Mouse (Mus musculus) hindbrain, embryonic 15.5 days (tissue): ENCODE data around the gene Frs3. TPM values are rescaled to one million over a fixed set of nuclear protein-coding genes. Genes with fewer than 3 reads are reported as not detected.

ENCODE experiments used
- ATAC-seq: fragments of 200-750 bp; cut with Nextera tagmentation; 2 replicates; pipeline ENCODE4 v1.8.0; 2017; ENCODE audit warnings: low read depth, moderate number of reproducible peaks, moderate TSS enrichment; ENCODE audit not compliant: low FRiP score
- H3K27ac ChIP-seq: fragments of 300-500 bp; sonication (generic); replicated peaks from 2 replicates; pipeline ENCODE4 v1.5.1; 2015; ENCODE audit warnings: mild to moderate bottlenecking, inconsistent platforms
- H3K27me3 ChIP-seq: fragments of 300-500 bp; sonication (generic); 2 replicates; pipeline ENCODE4 v1.6.1; 2015; ENCODE audit warnings: control low read depth, inconsistent platforms
- H3K36me3 ChIP-seq: fragments of 300-500 bp; sonication (generic); 2 replicates; pipeline ENCODE4 v1.6.1; 2015; ENCODE audit warnings: control low read depth, inconsistent platforms
- H3K4me1 ChIP-seq: fragments of 300-500 bp; sonication (generic); replicated peaks from 2 replicates; pipeline ENCODE4 v1.6.1; 2015; ENCODE audit warnings: control low read depth, inconsistent platforms
- H3K4me2 ChIP-seq: fragments of 300-500 bp; sonication (generic); 2 replicates; pipeline ENCODE4 v1.6.1; 2015; ENCODE audit warnings: moderate library complexity, mild to moderate bottlenecking, inconsistent platforms
- H3K4me3 ChIP-seq: fragments of 300-500 bp; sonication (generic); 2 replicates; pipeline ENCODE4 v1.5.1; 2015; ENCODE audit warnings: mild to moderate bottlenecking, inconsistent platforms
- H3K9ac ChIP-seq: fragments of 300-500 bp; sonication (generic); 2 replicates; pipeline ENCODE4 v1.6.1; 2015; ENCODE audit warnings: inconsistent platforms
- H3K9me3 ChIP-seq: fragments of 300-500 bp; sonication (generic); 2 replicates; pipeline ENCODE4 v1.6.1; 2016; ENCODE audit warnings: control low read depth, inconsistent platforms
- WGBS: fragments of 180-500 bp; shearing (Covaris S2); methylation state at CpG from one replicate; pipeline ENCODE4 v1.1.7; 2015; 5-methylcytosine and 5-hydroxymethylcytosine counted together
- polyA plus RNA-seq: library from polyadenylated mRNA; unstranded; fragments of >200 nt; fragmentation: Nextera tagmentation; extraction: Ambion mirVana; gene quantifications from 2 replicates; pipeline ENCODE4 v1.2.1, GENCODE M21; 2015

Gene Frs3
- polyA plus RNA-seq, 1 experiment from 2014 or later = 52.2 TPM

DNA sequence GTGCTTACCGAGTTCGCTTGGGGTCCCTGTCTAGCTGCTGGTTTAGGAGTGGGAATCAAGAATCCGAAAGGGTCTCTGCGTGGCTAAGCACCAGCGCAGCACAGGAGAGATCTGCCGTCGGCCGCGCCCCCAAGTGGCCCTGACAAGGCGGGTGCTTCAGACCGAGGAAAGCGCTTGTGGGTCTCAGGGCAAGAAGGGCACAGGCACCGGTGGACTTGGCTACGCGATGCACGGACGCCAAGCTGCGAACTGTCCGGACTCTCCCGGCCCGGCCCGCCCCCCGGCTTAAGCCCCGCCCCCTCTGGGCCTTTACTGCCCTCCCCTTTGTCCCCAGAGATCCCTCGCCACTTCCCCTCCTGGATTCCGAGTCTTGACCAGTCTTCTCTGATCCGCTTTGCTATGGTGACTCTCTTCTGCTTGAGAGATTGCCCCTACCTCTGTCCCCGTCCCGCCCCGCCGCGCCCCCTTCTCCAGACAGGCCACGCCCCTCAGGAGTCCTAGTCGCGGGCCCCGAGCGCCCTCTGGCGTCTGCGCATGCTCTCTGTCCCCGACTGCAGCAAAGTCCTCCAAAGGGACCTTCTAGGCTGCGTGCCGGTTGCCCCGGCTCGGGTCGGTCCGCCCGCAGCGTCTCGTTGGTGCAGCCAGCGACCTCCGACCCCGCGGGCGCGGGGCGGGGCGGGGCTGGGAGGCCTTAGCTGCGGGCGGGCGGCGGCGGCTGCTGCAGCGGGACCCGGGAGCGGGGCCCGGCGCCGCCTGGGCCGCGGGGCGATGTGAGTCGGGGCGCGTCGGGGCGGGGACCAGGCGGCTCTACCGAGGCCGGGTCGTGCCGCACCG, 5.9 kb downstream of the Frs3 start, which contains the start of gene Prickle4:
Gene Prickle4, minus strand, starts transcription at position 234 of the 834 bp plus-strand sequence.
- H3K27ac ChIP-seq = peak within 1 kb of the TSS; percentile 82
- H3K9ac ChIP-seq = peak within 1 kb of the TSS; percentile 85
- H3K9me3 ChIP-seq = no peaks in the 10 kb centered on the region
- peak within 1 kb of the TSS; percentile 62 for H3K4me3 ChIP-seq
- peaks cover 8% of the 10 kb centered on the region for H3K36me3 ChIP-seq
- peaks cover 32% of the 10 kb centered on the region for H3K4me1 ChIP-seq
- peak; percentile 95 for ATAC-seq
- H3K4me2 ChIP-seq = peak within 1 kb of the TSS; percentile 82
- under 1% methylated on average over 73 of the region's 82 CpGs for WGBS
- H3K27me3 ChIP-seq = no peaks in the 10 kb centered on the region

DNA sequence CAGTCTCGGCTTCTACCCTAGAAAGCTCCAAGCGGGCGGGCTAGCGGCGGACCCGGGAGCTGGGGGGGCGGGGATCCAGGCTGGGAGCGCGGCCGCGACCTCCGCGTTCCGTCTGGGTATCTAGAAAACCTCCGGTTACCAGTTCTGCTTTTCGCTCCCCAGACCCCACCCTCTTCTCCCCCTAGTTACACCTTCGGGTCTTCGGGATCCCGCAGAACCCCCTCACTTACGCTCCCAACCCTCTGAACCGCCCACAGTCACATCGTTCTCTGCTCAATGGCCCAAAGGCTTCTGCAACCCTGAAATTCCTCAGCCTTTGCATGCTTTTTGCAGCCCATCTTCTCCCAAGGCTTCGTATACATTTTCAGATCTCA, 6.5 kb downstream of the Frs3 start:
- peak overlapping the region; percentile 82 for H3K27ac ChIP-seq
- no peak for ATAC-seq

DNA sequence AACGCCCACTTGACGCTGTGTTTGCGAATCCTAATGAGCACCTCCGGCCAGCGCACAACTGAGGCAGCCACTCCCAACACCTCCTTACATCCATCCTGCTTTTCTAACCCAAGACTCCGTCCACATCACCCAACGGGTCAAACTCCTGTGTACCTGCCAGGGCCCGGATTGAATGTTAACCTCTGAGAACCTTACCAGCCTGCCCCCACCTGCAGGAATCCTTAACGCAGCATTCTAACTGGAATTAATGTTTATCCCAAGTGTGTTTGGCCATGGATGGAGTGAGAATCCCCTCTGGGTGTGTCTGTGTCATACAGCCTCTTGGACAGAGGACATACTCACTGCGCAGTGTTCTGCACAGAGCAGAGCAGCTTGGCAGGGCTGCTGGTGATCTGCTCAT, 9.3 kb downstream of the Frs3 start:
- Histone ChIP-seq H3K4me3 (no peak overlapping the region), H3K4me1 (peaks cover 22% of the 10 kb centered on the region), H3K36me3 (peaks cover 28% of the 10 kb centered on the region), H3K9ac (no peak overlapping the region), H3K27ac (no peak overlapping the region), H3K4me2 (no peak overlapping the region), H3K9me3 (no peaks in the 10 kb centered on the region), H3K27me3 (no peaks in the 10 kb centered on the region)
- 90% methylated on average over 10 of the region's 10 CpGs for WGBS
- ATAC-seq = no peak

More for the DNA sequence above, 6.5 kb downstream of the Frs3 start:
- Histone ChIP-seq H3K9me3 (no peaks in the 10 kb centered on the region), H3K4me2 (peak overlapping the region; percentile 82), H3K27me3 (no peaks in the 10 kb centered on the region), H3K4me1 (peaks cover 26% of the 10 kb centered on the region), H3K4me3 (peak overlapping the region; percentile 62), H3K9ac (peak overlapping the region; percentile 85), H3K36me3 (peaks cover 13% of the 10 kb centered on the region)
- WGBS = 0% methylated on average over 15 of the region's 23 CpGs

GRCm38 (mm10) chr17:47699055-47699454, 10.2 kb downstream of the Frs3 start:
- Histone ChIP-seq H3K4me1 (peaks cover 14% of the 10 kb centered on the region), H3K27ac (no peak overlapping the region), H3K4me3 (no peak overlapping the region), H3K4me2 (no peak overlapping the region), H3K9ac (no peak overlapping the region), H3K9me3 (no peaks in the 10 kb centered on the region), H3K36me3 (peaks cover 35% of the 10 kb centered on the region), H3K27me3 (0 out of 2 replicates have a peak, but pooled peaks cover 2% of the 10 kb centered on the region)
- no peak for ATAC-seq
- WGBS = 68% methylated on average over 2 of the region's 2 CpGs

DNA sequence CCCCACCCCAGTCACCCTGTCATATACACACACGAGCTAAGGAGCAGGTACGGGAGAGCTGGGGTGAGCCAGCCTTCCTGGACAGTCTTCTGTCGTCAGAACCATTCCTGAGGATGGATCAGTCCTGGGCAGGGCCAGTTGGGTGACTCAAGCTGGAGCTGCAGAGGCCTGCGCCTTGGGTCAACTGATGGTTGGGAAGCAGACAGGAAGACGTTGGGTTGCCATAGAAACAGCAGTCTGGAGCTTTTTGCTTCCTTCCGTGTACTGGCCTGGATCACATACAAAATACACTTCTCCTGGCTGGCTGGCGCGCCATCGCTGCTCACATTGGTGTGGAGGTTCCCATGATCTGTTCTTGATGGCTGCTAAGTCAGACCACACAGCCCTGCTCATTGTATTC, 13.0 kb downstream of the Frs3 start:
- Histone ChIP-seq H3K36me3 (peaks cover 35% of the 10 kb centered on the region), H3K4me1 (no peaks in the 10 kb centered on the region), H3K9me3 (no peaks in the 10 kb centered on the region), H3K4me2 (no peak overlapping the region), H3K27ac (0 out of 2 replicates have a peak overlapping the region, but pooled peaks have one; percentile 34), H3K4me3 (no peak overlapping the region), H3K27me3 (0 out of 2 replicates have a peak, but pooled peaks cover 2% of the 10 kb centered on the region), H3K9ac (no peak overlapping the region)
- peak; percentile 49; the same call in 1 of the 2 replicates for ATAC-seq
- 71% methylated on average over 9 of the region's 9 CpGs for WGBS

- no peaks in the 10 kb centered on the region for H3K4me1 ChIP-seq
- no peak overlapping the region for H3K27ac ChIP-seq
- no peaks in the 10 kb centered on the region for H3K9me3 ChIP-seq
- H3K9ac ChIP-seq = no peak overlapping the region
- H3K36me3 ChIP-seq = peaks cover 35% of the 10 kb centered on the region
- H3K27me3 ChIP-seq = 0 out of 2 replicates have a peak, but pooled peaks cover 2% of the 10 kb centered on the region
- WGBS = 47% methylated on average over 28 of the region's 28 CpGs
- no peak overlapping the region for H3K4me3 ChIP-seq
- no peak for ATAC-seq
- no peak overlapping the region for H3K4me2 ChIP-seq
Observed at GRCm38 (mm10) chr17:47702548-47703345, 13.9 kb downstream of the Frs3 start.

- Histone ChIP-seq H3K4me2 (no peak overlapping the region), H3K9ac (no peak overlapping the region), H3K4me3 (no peak overlapping the region), H3K27ac (no peak overlapping the region), H3K9me3 (no peaks in the 10 kb centered on the region), H3K4me1 (no peaks in the 10 kb centered on the region), H3K36me3 (peaks cover 35% of the 10 kb centered on the region), H3K27me3 (0 out of 2 replicates have a peak, but pooled peaks cover 2% of the 10 kb centered on the region)
- 38% methylated on average over 20 of the region's 20 CpGs for WGBS
- no peak for ATAC-seq
Observed at GRCm38 (mm10) chr17:47703556-47703955, 14.7 kb downstream of the Frs3 start.

- WGBS = 78% methylated on average over 4 of the region's 4 CpGs
Observed at GRCm38 (mm10) chr17:47704692-47705091, 15.9 kb downstream of the Frs3 start.

DNA sequence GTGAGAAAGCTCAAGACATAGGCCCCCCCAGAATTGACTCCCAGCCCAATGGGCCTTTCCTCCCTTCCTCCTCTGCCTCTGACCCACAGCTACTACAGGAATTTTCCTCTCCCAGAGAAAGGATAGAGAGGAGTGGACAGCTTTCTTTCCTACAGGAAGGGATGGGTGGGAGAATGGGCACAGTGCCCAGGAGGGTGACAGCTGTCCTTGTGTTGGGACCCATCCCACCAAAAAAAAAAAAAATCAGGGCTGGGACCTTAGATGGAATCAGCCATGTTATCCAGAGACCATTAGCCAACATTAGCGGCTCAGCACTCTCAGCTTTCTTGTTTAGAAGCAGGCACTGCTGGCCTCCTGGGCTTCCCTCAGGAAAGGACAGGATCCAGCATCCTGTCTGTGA, 17.4 kb downstream of the Frs3 start:
- H3K36me3 ChIP-seq = peaks cover 22% of the 10 kb centered on the region

More at GRCm38 (mm10) chr17:47704692-47705091, 15.9 kb downstream of the Frs3 start:
- ATAC-seq = no peak
- H3K4me3 ChIP-seq = no peak overlapping the region
- H3K4me2 ChIP-seq = no peak overlapping the region
- no peak overlapping the region for H3K27ac ChIP-seq
- H3K9ac ChIP-seq = no peak overlapping the region
- H3K27me3 ChIP-seq = 0 out of 2 replicates have a peak, but pooled peaks cover 2% of the 10 kb centered on the region
- no peaks in the 10 kb centered on the region for H3K4me1 ChIP-seq
- H3K9me3 ChIP-seq = no peaks in the 10 kb centered on the region
- H3K36me3 ChIP-seq = peaks cover 27% of the 10 kb centered on the region

DNA sequence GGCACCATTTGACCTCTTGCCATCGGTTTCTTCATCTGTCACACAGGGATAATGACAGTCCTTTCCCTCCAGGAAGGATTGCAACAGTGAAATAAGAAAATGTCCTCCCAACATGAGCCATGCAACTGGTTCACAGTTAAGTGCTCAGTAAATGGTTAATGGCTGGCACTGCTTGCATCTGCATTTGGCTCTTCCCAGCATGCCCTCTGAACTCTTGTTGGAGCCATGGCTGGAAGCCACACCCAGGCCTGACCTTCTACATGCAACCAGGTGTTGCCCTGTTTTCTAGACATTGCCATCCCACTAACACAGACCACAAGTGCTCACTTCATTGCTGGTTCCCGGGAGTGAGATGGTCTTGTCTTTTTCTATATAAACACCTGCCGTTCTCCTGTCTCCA, 19.1 kb downstream of the Frs3 start:
- Histone ChIP-seq H3K4me1 (0 out of 2 replicates have a peak, but pooled peaks cover 1% of the 10 kb centered on the region), H3K4me2 (no peak overlapping the region), H3K27me3 (0 out of 2 replicates have a peak, but pooled peaks cover 2% of the 10 kb centered on the region), H3K27ac (no peak overlapping the region), H3K9ac (no peak overlapping the region), H3K36me3 (peaks cover 8% of the 10 kb centered on the region), H3K4me3 (no peak overlapping the region), H3K9me3 (no peaks in the 10 kb centered on the region)
- ATAC-seq = no peak
- 90% methylated on average over 3 of the region's 3 CpGs for WGBS

More for the DNA sequence above, 17.4 kb downstream of the Frs3 start:
- H3K27me3 ChIP-seq = 0 out of 2 replicates have a peak, but pooled peaks cover 2% of the 10 kb centered on the region
- no peak overlapping the region for H3K9ac ChIP-seq
- no peak overlapping the region for H3K27ac ChIP-seq
- no peaks in the 10 kb centered on the region for H3K4me1 ChIP-seq
- ATAC-seq = no peak
- no peak overlapping the region for H3K4me3 ChIP-seq
- 64% methylated on average over 1 of the region's 1 CpGs for WGBS
- no peaks in the 10 kb centered on the region for H3K9me3 ChIP-seq
- no peak overlapping the region for H3K4me2 ChIP-seq

DNA sequence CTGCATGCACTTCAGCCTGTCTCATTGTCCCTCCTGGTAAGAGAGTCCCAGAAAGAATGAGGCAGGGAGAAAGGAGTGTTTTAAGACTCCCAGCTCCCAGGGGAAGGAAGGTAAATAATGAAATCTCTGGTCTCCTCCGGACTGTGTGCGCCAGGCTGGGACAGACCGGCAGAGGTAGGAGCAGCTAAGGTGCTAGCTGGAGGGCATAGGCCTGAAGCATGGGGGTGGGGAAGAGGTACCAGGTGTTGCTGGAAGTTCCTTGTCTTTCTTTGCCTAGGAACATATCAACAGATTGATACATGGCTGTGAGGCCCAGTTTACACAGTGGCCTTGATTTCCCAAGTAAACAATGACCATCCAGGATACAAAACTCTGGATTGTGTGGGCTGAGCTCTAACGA, 20.1 kb downstream of the Frs3 start:
- no peak for ATAC-seq
- no peak overlapping the region for H3K27ac ChIP-seq
- 76% methylated on average over 4 of the region's 4 CpGs for WGBS

More for the DNA sequence above, 20.1 kb downstream of the Frs3 start:
- Histone ChIP-seq H3K4me2 (no peak overlapping the region), H3K9me3 (no peaks in the 10 kb centered on the region), H3K27me3 (no peaks in the 10 kb centered on the region), H3K4me3 (no peak overlapping the region), H3K9ac (no peak overlapping the region), H3K36me3 (no peaks in the 10 kb centered on the region), H3K4me1 (0 out of 2 replicates have a peak, but pooled peaks cover 3% of the 10 kb centered on the region)
